Mouse (Mus musculus) adrenal gland, postnatal 14 days (tissue): ENCODE measurements at regions not wholly inside any gene's neighbourhood (a gene's known extent, or its start where the extent isn't known, plus 50 kb on each side); places are given as distances from the start of the nearest gene placed in this dataset.
A peak's percentile ranks its signal among the peaks of the same experiment; 100 is the strongest.
"Not testable (repeated sequence)": the region's sequence is repeated elsewhere in the genome, so short reads cannot be mapped to it uniquely, and the experiment has no call there.

Experiments
- DNase-seq: peaks from one replicate; pipeline ENCODE4 v3.0.0; 2021; ENCODE audit warnings: mixed read lengths

- DNase-seq: not testable (repeated sequence)
Observed at GRCm38 (mm10) chr10:35175161-35175560, 536.5 kb downstream of the Amd2 start.

GRCm38 (mm10) chr10:35156151-35156550 is 555.5 kb downstream of the Amd2 start:
- not testable (repeated sequence) for DNase-seq

- not testable (repeated sequence) for DNase-seq
Observed at GRCm38 (mm10) chr10:35151309-35151708, 560.4 kb downstream of the Amd2 start.

- no peak for DNase-seq
Observed at GRCm38 (mm10) chr10:35150681-35151080, 561.0 kb downstream of the Amd2 start.

- DNase-seq: peak; percentile 6
Observed at GRCm38 (mm10) chr10:35149336-35149735, 562.4 kb downstream of the Amd2 start.

- DNase-seq: no peak
Observed at GRCm38 (mm10) chr10:35131226-35131625, 580.5 kb downstream of the Amd2 start.
